Mouse (Mus musculus): Measurements from ENCODE around the gene Sec31a. TPM values are rescaled to one million over a fixed set of nuclear protein-coding genes. Genes with fewer than 3 reads are reported as not detected.
"Not testable (repeated sequence)": the region's sequence is repeated elsewhere in the genome, so short reads cannot be mapped to it uniquely, and the experiment has no call there.

The Sec31a gene
- polyA plus RNA-seq, 1 experiment from 2014 or later, result 257 TPM

DNA sequence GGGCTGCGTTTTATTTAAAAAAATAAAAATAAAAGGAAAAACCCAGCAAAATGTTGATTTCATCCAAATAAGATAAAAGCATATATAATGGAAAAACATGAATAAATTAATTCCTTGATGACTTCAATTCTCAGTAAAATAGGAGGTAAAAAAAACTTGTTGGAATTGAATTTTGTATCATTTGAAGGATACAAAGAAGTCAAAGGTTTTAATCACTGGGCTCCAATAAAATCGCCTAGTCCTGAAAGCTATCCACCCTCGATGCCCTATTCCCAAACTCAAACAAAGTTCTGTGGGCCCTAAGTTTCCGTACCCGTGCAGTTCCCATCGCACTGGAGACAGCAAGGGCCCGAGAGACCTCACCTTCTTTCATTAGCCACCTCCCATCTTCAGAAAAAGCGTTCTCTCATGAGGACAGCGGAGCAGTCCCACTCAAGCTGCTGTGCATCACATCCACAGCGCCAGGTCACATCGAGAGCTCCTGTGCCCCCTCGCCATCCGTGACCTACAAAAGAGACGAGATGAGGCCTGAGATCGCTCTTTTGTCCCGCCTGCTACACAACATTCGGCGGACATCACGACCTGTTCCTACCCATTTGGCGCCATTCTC, 12.8 kb upstream of the Sec31a start:
- H3K36me3 ChIP-seq, result peaks cover 33% of the 10 kb centered on the region
- peak overlapping the region; percentile 88 for H3K4me3 ChIP-seq (replicated peaks)
- H3K4me1 ChIP-seq, result peaks cover 44% of the 10 kb centered on the region
- peak overlapping the region; percentile 94 for H3K27ac ChIP-seq (replicated peaks)
- peak overlapping the region; percentile 80 for H3K4me2 ChIP-seq (replicated peaks)
- H3K9ac ChIP-seq, result peak overlapping the region; percentile 84
- no peaks in the 10 kb centered on the region for H3K9me3 ChIP-seq (replicated peaks)
- H3K27me3 ChIP-seq, result no peaks in the 10 kb centered on the region
- WGBS, result under 1% methylated on average over 20 of the region's 20 CpGs
- ATAC-seq (ENCODE audit: insufficient number of reproducible peaks, low FRiP score, low TSS enrichment, low read depth), result peak; percentile 48; the same call in 1 of the 2 replicates

DNA sequence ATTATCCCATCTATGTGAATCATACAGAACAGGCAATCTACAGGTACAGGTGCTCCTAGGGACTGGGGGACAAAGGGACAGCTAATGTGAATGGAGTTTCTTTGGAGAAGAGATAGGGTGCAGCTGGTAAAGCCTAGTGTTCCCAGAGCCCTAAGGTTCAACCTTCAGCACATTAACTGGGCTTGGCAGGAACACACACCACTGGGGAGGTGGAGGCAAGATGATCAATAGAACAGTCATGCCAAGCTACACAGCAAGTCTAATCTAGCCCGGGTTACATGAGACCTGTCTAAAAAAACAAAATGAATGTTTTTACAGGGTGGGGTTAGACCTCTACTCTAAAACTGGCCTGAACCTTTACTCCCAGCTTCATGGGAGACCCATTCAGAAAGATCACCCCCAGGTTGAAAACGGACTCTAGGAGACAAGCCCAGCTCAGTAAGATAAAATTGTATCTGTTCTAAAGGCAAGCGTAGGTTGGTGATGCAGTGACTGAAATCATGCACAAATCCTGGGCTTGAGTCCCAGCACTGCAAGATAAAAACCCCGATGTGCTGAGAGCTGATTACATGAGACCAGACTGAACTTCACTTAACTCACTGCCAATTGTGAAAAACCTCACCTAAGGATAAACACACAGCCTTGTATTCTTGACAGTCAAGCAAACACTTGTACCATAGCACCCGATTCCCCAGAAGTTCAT, 12.1 kb upstream of the Sec31a start:
- peaks cover 51% of the 10 kb centered on the region for H3K4me1 ChIP-seq
- no peaks in the 10 kb centered on the region for H3K27me3 ChIP-seq
- H3K36me3 ChIP-seq, result peaks cover 39% of the 10 kb centered on the region

DNA sequence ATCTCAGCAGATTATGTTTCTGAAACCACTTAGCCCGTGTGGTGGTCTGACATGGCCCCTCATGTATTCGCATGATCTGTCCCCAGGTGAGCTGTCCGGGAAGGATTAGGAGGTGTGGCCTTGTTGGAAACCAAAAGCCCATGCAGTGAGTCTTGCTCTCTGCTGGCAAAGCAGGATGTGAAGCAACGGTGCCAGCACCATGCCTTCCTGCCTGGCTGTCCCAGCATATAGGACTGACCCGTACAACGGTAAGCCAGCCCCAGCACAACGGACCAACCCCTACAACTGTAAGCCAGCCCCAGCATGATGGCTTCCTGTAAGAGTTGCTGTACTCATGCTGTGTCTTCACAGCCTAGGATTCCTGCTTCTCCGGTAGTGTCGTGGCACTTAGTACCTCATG, 11.2 kb upstream of the Sec31a start:
- Histone ChIP-seq H3K27me3 (no peaks in the 10 kb centered on the region), H3K4me2 (replicated peaks) (peak overlapping the region; percentile 80), H3K36me3 (peaks cover 48% of the 10 kb centered on the region), H3K9ac (peak overlapping the region; percentile 37), H3K4me1 (peaks cover 52% of the 10 kb centered on the region), H3K27ac (replicated peaks) (no peak overlapping the region), H3K4me3 (replicated peaks) (peak overlapping the region; percentile 88), H3K9me3 (replicated peaks) (no peaks in the 10 kb centered on the region)
- WGBS, result 34% methylated on average over 9 of the region's 9 CpGs
- no peak for ATAC-seq (ENCODE audit: insufficient number of reproducible peaks, low FRiP score, low TSS enrichment, low read depth)

More for the DNA sequence above, 12.1 kb upstream of the Sec31a start:
- Histone ChIP-seq H3K27ac (replicated peaks) (peak overlapping the region; percentile 34; the same call in 1 of the 2 replicates), H3K9me3 (replicated peaks) (no peaks in the 10 kb centered on the region), H3K4me2 (replicated peaks) (peak overlapping the region; percentile 80), H3K9ac (peak overlapping the region; percentile 37), H3K4me3 (replicated peaks) (peak overlapping the region; percentile 88)
- no peak for ATAC-seq (ENCODE audit: insufficient number of reproducible peaks, low FRiP score, low TSS enrichment, low read depth)
- WGBS, result 5% methylated on average over 5 of the region's 5 CpGs

DNA sequence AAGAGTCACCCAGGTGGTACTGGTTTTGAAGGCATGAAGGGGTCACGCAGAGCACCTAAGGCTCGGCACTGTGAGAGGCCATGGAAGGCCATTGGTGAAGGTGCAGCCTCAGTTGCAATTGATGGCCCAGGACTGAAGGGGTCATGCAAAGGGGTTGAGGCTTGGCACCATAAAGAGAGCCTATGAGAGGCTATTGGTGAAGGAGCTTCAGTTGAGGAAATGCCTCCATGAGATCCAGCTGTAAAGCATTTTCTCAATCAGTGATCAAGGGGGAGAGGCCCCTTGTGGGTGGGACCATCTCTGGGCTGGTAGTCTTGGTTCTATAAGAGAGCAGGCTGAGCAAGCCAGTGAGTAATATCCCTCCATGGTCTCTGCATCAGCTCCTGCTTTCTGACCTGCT, 9.8 kb upstream of the Sec31a start:
- peaks cover 51% of the 10 kb centered on the region for H3K4me1 ChIP-seq
- not testable (repeated sequence) for H3K27me3 ChIP-seq; ATAC-seq (ENCODE audit: insufficient number of reproducible peaks, low FRiP score, low TSS enrichment, low read depth); H3K4me3 ChIP-seq (replicated peaks); H3K9me3 ChIP-seq (replicated peaks); H3K9ac ChIP-seq; H3K27ac ChIP-seq (replicated peaks); H3K4me2 ChIP-seq (replicated peaks)
- peaks cover 62% of the 10 kb centered on the region for H3K36me3 ChIP-seq
- WGBS, result 58% methylated on average over 2 of the region's 2 CpGs

DNA sequence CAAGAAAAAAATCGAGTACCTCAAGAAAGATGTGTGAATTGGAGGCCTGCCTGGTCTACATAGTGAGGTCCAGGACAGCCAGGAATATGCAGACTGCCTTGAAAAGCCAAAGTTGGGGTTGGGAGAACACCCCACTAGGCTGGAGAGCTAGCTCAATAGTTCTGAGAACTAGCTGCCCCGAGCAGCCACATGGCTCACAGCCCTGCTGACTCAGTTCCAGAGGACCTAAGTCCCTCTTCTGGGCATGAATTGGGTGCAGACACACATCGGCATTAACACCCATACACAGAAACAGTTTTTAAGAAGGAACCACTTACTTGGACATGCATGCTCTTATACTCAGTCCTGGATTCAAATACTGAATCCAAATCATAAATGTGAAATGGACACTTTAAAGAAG, 8.2 kb upstream of the Sec31a start:
- H3K4me2 ChIP-seq (replicated peaks), result no peak overlapping the region
- 65% methylated on average over 3 of the region's 3 CpGs for WGBS
- H3K36me3 ChIP-seq, result peaks cover 76% of the 10 kb centered on the region
- no peak overlapping the region for H3K9ac ChIP-seq
- H3K27ac ChIP-seq (replicated peaks), result no peak overlapping the region
- peaks cover 42% of the 10 kb centered on the region for H3K4me1 ChIP-seq
- 0 out of 2 replicates have a peak overlapping the region, but pooled peaks have one; percentile 1 for H3K4me3 ChIP-seq (replicated peaks)
- no peaks in the 10 kb centered on the region for H3K27me3 ChIP-seq
- no peak for ATAC-seq (ENCODE audit: insufficient number of reproducible peaks, low FRiP score, low TSS enrichment, low read depth)
- no peaks in the 10 kb centered on the region for H3K9me3 ChIP-seq (replicated peaks)

DNA sequence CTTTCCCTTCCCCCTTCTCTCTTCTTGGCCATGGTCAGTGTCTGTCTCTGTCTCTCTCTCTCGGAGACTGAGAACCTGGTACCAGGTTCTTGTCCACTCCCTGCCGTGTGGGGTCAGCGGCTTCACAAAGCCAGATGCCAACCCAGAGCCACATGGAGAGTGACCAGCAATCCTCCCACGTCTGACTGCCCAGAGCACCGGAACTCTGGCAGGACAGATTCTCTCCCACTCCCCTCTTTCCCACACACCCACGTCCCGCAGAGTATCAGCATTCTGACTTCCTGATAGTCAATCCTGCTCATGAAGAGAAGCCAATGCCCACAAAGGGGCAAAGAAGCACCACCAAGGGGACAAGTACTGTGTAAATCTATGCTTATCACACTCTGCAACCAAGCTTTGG, 7.6 kb upstream of the Sec31a start:
- H3K9me3 ChIP-seq (replicated peaks), result no peaks in the 10 kb centered on the region
- peaks cover 42% of the 10 kb centered on the region for H3K4me1 ChIP-seq
- 72% methylated on average over 7 of the region's 7 CpGs for WGBS
- H3K36me3 ChIP-seq, result peaks cover 82% of the 10 kb centered on the region
- H3K27me3 ChIP-seq, result no peaks in the 10 kb centered on the region
- H3K27ac ChIP-seq (replicated peaks), result no peak overlapping the region
- ATAC-seq (ENCODE audit: insufficient number of reproducible peaks, low FRiP score, low TSS enrichment, low read depth), result no peak
- no peak overlapping the region for H3K4me2 ChIP-seq (replicated peaks)
- no peak overlapping the region for H3K9ac ChIP-seq
- no peak overlapping the region for H3K4me3 ChIP-seq (replicated peaks)

DNA sequence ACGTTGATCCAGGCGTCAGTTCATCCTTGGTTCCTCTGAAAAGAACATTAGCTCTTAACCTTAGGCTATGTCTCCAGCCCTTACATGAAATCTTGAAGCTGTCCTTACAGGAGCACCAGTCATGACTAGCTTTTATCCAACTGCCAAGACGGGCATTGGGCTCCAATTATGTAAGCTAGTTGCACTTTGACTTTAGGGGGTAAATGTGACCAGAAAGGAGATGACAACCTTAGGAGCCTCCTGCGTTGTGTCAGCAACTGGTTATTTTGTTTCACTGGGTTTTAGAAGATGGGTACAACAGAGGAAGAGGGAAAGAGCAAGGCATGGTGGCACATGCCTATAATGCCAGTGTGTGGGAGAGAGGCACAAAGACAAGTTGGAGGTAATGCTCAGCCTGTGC, 2.8 kb upstream of the Sec31a start:
- Histone ChIP-seq H3K4me3 (replicated peaks) (no peak overlapping the region), H3K9ac (no peak overlapping the region), H3K27ac (replicated peaks) (0 out of 2 replicates have a peak overlapping the region, but pooled peaks have one; percentile 3), H3K9me3 (replicated peaks) (no peaks in the 10 kb centered on the region), H3K27me3 (no peaks in the 10 kb centered on the region), H3K4me1 (peaks cover 23% of the 10 kb centered on the region), H3K36me3 (peaks cover 52% of the 10 kb centered on the region), H3K4me2 (replicated peaks) (no peak overlapping the region)
- 53% methylated on average over 4 of the region's 4 CpGs for WGBS
- ATAC-seq (ENCODE audit: insufficient number of reproducible peaks, low FRiP score, low TSS enrichment, low read depth), result no peak

DNA sequence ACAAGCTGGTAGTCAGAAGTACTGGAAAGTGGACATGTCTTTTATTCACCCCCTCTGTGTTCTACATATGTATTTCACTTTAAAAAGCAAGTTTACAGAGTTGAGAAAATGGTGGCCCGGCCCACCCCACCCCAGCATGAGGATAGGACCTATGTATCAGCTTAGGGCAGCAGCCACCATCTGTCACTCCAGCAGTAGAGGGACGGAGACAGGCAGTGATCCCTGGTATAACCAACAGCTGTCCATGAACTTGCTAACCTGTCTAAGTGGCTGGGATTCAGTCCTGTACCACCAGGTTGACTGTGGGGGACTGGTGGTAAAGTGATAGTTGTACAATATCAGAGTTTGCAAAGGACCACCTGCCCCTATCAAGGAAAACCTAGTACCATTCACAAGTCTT, 2.0 kb upstream of the Sec31a start:
- peaks cover 45% of the 10 kb centered on the region for H3K36me3 ChIP-seq
- WGBS, result 81% methylated on average over 2 of the region's 2 CpGs
- ATAC-seq (ENCODE audit: insufficient number of reproducible peaks, low FRiP score, low TSS enrichment, low read depth), result no peak
- peaks cover 22% of the 10 kb centered on the region for H3K4me1 ChIP-seq
- no peak overlapping the region for H3K4me3 ChIP-seq (replicated peaks)
- no peak overlapping the region for H3K27ac ChIP-seq (replicated peaks)
- H3K9me3 ChIP-seq (replicated peaks), result no peaks in the 10 kb centered on the region
- H3K4me2 ChIP-seq (replicated peaks), result no peak overlapping the region
- no peaks in the 10 kb centered on the region for H3K27me3 ChIP-seq
- H3K9ac ChIP-seq, result no peak overlapping the region

DNA sequence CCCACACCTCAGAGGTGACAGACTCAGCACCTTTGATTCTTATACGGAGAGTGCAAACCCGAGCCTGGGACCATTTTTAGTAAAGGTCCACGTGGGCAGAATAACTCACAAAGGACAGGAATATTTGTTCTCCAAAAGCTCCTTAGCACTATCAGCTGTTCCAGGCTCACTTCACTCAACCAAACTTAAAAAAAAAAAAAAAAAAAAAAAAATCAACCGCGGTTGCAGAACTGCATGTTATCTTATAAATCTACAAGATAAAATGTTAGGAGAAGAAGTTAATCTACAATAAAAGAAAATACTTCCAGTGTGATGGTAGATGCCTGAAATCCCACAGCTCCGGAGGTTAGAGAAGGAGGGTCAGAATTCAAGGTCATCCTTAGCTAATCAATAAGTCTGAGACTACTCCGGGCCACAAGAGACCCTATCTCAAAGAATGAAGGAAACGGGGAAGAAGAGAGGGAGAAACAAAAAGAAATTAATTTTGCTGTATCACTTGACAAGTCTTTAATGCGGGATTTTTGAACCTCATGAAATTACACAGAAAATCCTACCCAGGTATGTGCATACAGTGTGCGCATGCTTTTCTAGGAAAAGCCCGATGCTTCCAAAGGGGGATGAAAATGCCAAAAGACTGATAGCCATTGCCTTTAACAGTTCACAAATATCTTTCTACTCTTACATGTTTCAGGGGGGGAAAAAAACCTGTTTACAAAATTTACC, 1.4 kb downstream of the Sec31a start:
- WGBS, result 54% methylated on average over 11 of the region's 11 CpGs
- Histone ChIP-seq H3K9me3 (replicated peaks) (no peaks in the 10 kb centered on the region), H3K4me2 (replicated peaks) (peak overlapping the region; percentile 53), H3K4me1 (peaks cover 24% of the 10 kb centered on the region; the same call in 1 of the 2 replicates), H3K27ac (replicated peaks) (no peak overlapping the region), H3K4me3 (replicated peaks) (peak overlapping the region; percentile 83), H3K27me3 (no peaks in the 10 kb centered on the region), H3K36me3 (peaks cover 18% of the 10 kb centered on the region), H3K9ac (peak overlapping the region; percentile 84; the same call in 1 of the 2 replicates)
- ATAC-seq (ENCODE audit: insufficient number of reproducible peaks, low FRiP score, low TSS enrichment, low read depth), result no peak

DNA sequence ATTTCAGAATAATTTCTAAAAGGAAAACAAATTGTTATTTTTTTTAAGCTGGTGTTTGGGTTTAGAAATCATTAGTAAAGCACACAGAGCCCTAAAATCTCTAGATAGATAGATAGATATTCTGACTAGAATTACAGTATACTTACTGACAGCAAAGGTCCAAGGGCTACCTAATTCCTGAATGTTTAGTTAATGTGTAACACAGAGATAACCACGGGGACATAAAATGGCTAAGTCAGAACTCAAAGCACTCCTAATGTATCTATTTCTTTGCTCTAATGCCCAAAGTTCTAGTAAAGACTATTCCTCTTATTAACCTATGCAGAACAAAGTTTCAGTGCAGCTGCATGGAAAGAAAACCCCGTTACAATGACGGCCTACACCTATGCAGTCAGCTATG, 3.1 kb downstream of the Sec31a start:
- no peak overlapping the region for H3K4me3 ChIP-seq (replicated peaks)
- peak overlapping the region; percentile 25; the same call in 1 of the 2 replicates for H3K4me2 ChIP-seq (replicated peaks)
- peaks cover 24% of the 10 kb centered on the region; the same call in 1 of the 2 replicates for H3K4me1 ChIP-seq
- no peak overlapping the region for H3K27ac ChIP-seq (replicated peaks)
- H3K9me3 ChIP-seq (replicated peaks), result no peaks in the 10 kb centered on the region
- H3K36me3 ChIP-seq, result peaks cover 9% of the 10 kb centered on the region
- 80% methylated on average over 3 of the region's 3 CpGs for WGBS
- no peaks in the 10 kb centered on the region for H3K27me3 ChIP-seq
- ATAC-seq (ENCODE audit: insufficient number of reproducible peaks, low FRiP score, low TSS enrichment, low read depth), result no peak
- H3K9ac ChIP-seq, result no peak overlapping the region

DNA sequence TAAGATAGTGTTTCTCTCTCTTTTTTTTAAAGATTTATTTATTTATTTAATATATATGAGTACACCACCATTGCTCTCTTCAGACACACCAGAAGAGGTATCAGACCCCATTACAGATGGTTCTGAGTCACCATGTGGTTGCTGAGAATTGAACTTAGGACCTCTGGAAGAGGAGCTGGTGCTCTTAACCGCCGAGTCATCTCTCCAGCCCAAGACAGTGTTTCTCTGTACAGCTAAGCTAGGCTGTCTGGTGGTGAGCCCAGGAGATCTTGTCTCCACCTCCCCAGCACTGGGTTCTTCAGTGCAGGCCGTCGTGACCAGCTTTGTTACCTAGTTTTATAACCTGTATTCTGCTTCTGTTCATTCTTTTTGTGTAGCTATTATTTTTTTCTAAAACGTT, 5.8 kb downstream of the Sec31a start:
- H3K36me3 ChIP-seq, result peaks cover 15% of the 10 kb centered on the region
- no peak overlapping the region for H3K4me2 ChIP-seq (replicated peaks)
- no peaks in the 10 kb centered on the region for H3K27me3 ChIP-seq
- no peak overlapping the region for H3K9ac ChIP-seq
- peaks cover 17% of the 10 kb centered on the region; the same call in 1 of the 2 replicates for H3K4me1 ChIP-seq
- WGBS, result 89% methylated on average over 5 of the region's 5 CpGs
- H3K4me3 ChIP-seq (replicated peaks), result no peak overlapping the region
- no peak for ATAC-seq (ENCODE audit: insufficient number of reproducible peaks, low FRiP score, low TSS enrichment, low read depth)
- H3K27ac ChIP-seq (replicated peaks), result no peak overlapping the region
- no peaks in the 10 kb centered on the region for H3K9me3 ChIP-seq (replicated peaks)

Data from embryonic facial prominence, embryonic 15.5 days (tissue).